Mouse (Mus musculus) granulocyte monocyte progenitor cell, adult 5-6 weeks (primary cell): ENCODE measurements around the gene Fam19a2. TPM values are rescaled to one million over a fixed set of nuclear protein-coding genes. Genes with fewer than 3 reads are reported as not detected.
A peak's percentile ranks its signal among the peaks of the same experiment; 100 is the strongest.

ENCODE experiments used
- ATAC-seq: replicated peaks from 2 replicates; pipeline ENCODE4 v1.8.0; 2016; ENCODE audit warnings: mild to moderate bottlenecking, moderate TSS enrichment, inconsistent platforms; ENCODE audit not compliant: poor library complexity, severe bottlenecking
- total RNA-seq, 2 experiments: library from RNA; stranded (forward) in 1 of 2; stranded (reverse) in 1 of 2; fragments of 200-712, 200-1000 nt in 1 of 2; fragments of >200 nt in 1 of 2; fragmentation: Nextera tagmentation in 1 of 2; gene quantifications; 2 replicates each; pipeline ENCODE4 v1.2.3; 2014 to 2017

The Fam19a2 gene
- total RNA-seq (2014; fragmentation: Nextera tagmentation), result not detected in 2 replicates
- total RNA-seq (2017), result not detected in 2 replicates

DNA sequence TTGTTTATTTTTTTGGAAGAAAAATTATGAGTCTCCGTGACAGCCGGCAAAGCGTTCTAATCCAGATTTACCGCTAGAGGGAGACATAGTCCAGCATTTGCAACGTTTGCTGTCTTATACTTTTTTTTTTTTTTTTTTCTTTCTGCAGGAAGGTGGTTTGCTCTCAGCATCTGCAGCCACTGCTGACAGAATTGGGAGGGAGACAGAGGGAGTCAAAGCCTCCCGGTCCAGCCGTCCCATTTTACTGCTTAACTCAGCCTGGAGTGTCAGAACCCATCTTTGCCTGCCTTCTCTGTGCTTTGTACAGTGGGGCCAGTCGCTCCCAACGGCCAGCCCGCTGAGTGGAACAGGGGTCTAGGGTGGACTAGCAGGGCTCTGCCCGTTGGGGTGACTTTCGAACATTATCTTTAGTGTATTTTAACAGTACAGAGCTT lies at the start of gene Fam19a2:
Gene Fam19a2, plus strand, starts transcription at position 121 of the 434 bp plus-strand sequence.
- ATAC-seq, result peak; percentile 80

- ATAC-seq, result no peak
Measured at GRCm38 (mm10) chr10:123222785-123223184, 41.0 kb upstream of the Fam19a2 start.

DNA sequence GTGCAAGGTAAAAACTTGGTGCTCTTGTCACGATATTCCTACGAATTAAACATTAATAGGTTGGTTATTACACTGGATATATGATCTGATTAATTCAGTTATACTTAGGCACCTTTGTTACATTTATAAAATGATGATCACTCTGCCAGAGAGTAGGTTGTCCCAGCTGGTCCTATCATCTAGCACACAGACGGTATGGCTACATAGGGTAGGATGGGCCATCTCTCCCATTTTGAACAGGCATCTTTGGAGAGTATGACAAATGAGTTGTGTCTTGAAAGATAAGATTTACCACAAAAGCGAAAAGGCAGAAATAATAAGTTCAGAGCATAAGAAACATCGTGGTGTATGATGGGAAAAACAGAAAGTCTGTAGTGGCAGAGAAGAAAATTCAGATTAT lies 34.4 kb upstream of the Fam19a2 start:
- no peak for ATAC-seq

DNA sequence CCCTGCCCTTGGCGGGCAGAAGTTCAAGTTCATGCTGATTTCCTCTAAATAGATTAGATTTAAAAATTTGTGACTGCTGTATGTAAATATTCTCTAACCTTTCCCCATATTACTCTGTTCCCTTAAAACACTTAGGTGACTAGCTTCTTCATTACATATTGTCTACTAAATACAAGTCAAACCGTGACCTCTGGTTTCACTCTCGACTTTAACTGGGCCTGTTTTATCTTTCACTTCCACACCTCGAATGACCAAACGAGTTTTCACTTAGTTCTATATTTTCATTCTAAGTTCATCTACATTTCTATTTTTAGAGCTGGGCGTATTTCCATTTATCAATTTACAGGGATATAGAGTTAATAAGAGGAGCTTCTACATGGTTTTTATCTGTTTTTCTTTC lies 15.7 kb upstream of the Fam19a2 start:
- no peak for ATAC-seq

GRCm38 (mm10) chr10:123251904-123252303 lies 11.9 kb upstream of the Fam19a2 start:
- no peak for ATAC-seq

DNA sequence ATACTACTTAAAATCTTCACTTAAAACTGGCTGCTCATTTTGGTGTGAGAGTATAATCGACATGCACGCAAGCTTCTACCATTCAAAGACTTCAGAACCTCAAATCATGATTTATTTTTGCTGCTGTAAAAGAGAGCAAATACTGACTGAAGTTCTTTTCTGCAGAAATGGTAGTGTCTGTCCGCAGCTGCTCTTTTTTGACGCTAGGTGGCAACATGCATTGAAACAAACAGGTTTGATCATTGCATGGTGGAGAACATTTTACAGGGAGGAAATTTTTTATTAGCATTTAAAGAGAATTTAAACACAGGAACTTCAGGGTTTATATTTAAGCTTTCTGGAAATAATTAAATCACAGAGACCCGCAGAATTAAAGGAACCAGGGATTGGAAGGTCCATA lies 9.5 kb upstream of the Fam19a2 start:
- ATAC-seq, result peak; percentile 68

GRCm38 (mm10) chr10:123255674-123256348 lies 8.0 kb upstream of the Fam19a2 start:
- peak; percentile 58; the same call in 1 of the 2 replicates for ATAC-seq

GRCm38 (mm10) chr10:123264461-123265191 lies 830 bp downstream of the Fam19a2 start:
- 0 out of 2 replicates have a peak, but pooled peaks have one; percentile 16 for ATAC-seq

DNA sequence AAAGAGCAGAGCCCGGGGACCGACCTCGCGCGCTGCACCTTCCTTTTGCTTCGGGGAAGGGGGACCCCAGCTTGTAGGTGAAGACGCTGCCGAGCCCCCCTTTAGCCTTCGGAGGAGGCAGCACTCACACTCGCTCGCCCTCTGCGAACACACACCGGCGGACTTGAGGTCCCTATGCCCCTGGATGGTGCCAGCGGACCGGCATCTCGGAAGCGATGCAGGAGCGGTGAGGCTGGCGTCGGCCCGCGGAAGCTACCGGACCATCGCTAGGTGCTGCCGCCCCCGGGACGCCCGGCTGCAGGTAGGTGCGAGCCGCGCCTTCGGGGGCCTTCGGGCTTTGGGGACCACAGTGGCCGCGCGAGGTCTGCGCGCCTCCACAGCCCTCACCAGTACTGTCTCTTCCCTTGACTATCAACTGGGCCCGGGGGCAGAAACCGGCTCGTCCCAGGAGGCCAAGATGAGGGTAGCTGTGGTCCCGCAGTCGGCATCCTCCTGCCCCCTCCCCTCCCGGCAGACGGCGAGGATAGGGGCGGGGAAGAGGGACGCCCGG lies 1.5 kb downstream of the Fam19a2 start:
- ATAC-seq, result peak; percentile 23; the same call in 1 of the 2 replicates

GRCm38 (mm10) chr10:123268568-123268967 lies 4.8 kb downstream of the Fam19a2 start:
- no peak for ATAC-seq

- no peak for ATAC-seq
Measured at GRCm38 (mm10) chr10:123274554-123274953, 10.8 kb downstream of the Fam19a2 start.

DNA sequence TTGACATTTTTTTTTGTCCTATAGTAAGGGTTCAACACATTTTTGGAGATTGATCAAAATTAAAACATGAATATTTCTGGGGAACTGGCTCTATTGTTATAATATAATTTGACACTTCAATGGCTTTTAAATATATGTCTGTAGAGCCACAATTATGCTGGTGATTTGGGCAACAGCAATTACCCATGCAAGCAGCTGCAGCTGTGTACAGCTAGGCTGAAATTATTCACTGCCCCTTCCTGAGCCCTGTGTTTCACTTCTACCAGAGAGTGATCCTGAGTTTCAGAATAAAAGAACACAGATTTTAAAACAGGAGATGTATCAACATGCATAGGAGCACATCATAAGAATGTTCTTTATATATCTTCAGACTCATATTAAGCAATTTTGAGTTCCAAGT lies 43.5 kb downstream of the Fam19a2 start:
- ATAC-seq, result no peak

DNA sequence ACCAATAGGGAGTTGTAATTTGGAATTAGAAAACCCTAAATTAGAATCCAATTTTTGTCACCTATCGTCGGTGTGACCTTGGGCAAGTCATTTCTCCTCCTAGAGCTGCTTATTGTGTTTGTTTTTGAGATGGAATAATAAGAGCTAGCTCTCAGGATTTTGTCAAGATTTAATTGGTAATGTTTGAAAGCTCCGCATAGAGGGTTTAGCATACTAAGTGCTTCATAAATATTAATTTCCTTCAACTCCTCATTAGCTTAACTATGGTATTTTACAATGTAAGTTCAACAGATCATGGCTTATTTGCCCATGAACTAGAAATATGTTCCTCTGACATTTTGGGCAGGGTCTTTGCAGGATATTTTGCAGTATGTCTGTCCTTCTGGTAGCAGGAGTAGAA lies 62.5 kb downstream of the Fam19a2 start:
- ATAC-seq, result no peak

- no peak for ATAC-seq
Measured at GRCm38 (mm10) chr10:123341280-123341679, 77.5 kb downstream of the Fam19a2 start.

DNA sequence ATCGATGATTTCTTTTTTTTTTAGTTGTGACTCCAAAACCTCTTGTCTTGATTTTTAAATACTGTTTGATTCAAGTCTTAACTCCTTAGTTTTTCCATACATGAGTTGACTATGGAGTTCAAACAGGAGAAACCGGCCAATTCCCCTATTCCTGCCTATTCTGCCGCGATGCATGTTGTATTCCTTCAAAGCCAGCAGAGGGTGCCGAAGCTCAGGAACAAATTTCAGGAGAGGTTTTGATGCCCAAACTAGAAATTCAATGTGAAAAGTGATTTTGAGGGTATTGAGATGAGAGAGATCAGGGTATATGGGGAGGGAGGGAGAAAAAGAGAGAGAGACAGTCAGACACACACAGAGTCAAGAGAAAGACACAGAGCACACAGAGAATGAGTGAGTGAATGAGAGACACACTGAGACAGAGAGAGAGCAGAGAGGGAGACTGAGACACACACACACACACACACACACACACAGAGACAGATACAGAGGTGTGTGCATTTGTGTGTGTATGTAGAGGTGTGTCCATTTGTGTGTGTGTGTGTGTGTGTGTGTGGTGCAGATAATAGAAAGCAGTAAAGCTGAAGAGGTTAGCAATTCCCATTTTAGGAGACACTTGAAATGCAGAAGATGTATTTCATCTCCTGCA lies 78.9 kb downstream of the Fam19a2 start:
- no peak for ATAC-seq

- no peak for ATAC-seq
Measured at GRCm38 (mm10) chr10:123346301-123346700, 82.5 kb downstream of the Fam19a2 start.

GRCm38 (mm10) chr10:123353667-123354066 lies 89.9 kb downstream of the Fam19a2 start:
- no peak for ATAC-seq

- ATAC-seq, result no peak
Measured at GRCm38 (mm10) chr10:123357010-123357409, 93.2 kb downstream of the Fam19a2 start.

DNA sequence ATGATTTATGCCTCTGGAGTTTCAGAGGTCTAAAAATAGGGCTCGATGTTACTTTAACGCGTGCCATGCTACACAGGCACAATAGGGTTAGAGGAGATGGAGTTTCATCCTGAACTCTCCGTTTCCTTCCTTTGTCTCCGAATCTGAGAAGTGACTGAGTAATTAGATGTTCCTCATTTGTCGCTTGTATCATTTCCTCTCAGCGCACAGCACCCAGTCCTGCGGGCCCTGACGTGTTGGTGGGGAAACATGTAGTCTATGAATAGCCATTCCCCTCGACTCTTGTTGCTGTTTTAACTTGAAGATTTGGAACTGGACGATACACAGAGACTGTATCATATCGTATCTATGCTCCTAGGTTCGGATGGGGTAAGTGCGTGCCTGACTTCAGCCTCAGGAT lies 96.7 kb downstream of the Fam19a2 start:
- ATAC-seq, result peak; percentile 82

GRCm38 (mm10) chr10:123364628-123365027 lies 100.8 kb downstream of the Fam19a2 start:
- ATAC-seq, result no peak
